Mouse (Mus musculus) lung, postnatal 0 days (tissue): Measurements from ENCODE around the gene Wnt10a.
"Not testable (repeated sequence)": the region's sequence is repeated elsewhere in the genome, so short reads cannot be mapped to it uniquely, and the experiment has no call there.

Source experiments
- CTCF ChIP-seq: IDR thresholded peaks from 2 replicates; pipeline ENCODE4 v1.5.1; 2016; ENCODE audit warnings: antibody characterized with exemption, mild to moderate bottlenecking
- EP300 ChIP-seq: IDR thresholded peaks from 2 replicates; pipeline ENCODE4 v1.6.1; 2016; ENCODE audit warnings: antibody characterized with exemption, mild to moderate bottlenecking, control low read depth

DNA sequence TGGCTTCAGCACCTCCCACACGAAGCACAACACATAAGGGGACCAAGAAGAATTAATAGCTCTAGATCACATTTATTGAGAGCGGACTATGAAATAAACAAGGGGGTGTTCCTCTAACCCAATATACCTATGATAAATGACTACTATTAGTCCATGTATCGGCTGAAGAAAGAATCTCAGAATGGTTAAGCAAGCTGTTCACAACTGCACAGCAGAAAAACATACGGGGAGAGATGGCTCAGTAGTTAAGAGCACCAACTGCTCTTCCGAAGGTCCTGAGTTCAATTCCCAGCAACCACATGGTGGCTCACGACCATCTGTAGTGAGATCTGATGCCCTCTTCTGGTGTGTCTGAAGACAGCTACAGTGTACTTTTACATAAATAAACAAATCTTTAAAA lies 24.6 kb downstream of the Wnt10a start:
- not testable (repeated sequence) for TF ChIP-seq CTCF, EP300
